Mouse (Mus musculus) liver, embryonic 14.5 days (tissue): ENCODE measurements at regions not wholly inside any gene's neighbourhood (a gene's known extent, or its start where the extent isn't known, plus 50 kb on each side); places are given as distances from the start of the nearest gene placed in this dataset.

Source experiments
- ATAC-seq: fragments of 200-750 bp; cut with Nextera tagmentation; 2 replicates; pipeline ENCODE4 v1.8.0; 2017; ENCODE audit warnings: moderate number of reproducible peaks, mild to moderate bottlenecking, moderate library complexity; ENCODE audit not compliant: insufficient read depth
- DNase-seq, 3 experiments: peaks; one replicate each; pipeline ENCODE4 v3.0.0-alpha.2; 2012 to 2013; ENCODE audit warnings: low read depth in 3 of 3, low spot score in 3 of 3
- H3K27ac ChIP-seq: fragments of 300-500 bp; sonication (generic); 2 replicates; pipeline ENCODE4 v1.5.1; 2014; ENCODE audit warnings: moderate library complexity, mild to moderate bottlenecking, control low read depth, inconsistent platforms
- H3K27me3 ChIP-seq: fragments of 300-500 bp; sonication (generic); 2 replicates; pipeline ENCODE4 v1.6.1; 2014; ENCODE audit warnings: mild to moderate bottlenecking, low read length, moderate library complexity; ENCODE audit not compliant: control insufficient read depth, insufficient read depth
- H3K36me3 ChIP-seq: fragments of 300-500 bp; sonication (generic); replicated peaks from 2 replicates; pipeline ENCODE4 v1.6.1; 2014; ENCODE audit warnings: low read depth; ENCODE audit not compliant: control insufficient read depth, insufficient read depth
- H3K4me1 ChIP-seq, 2 experiments: fragments of 200-500 bp in 1 of 2; fragments of 300-500 bp in 1 of 2; sonication (generic) in 1 of 2; replicated peaks; 2 replicates each; pipeline ENCODE4 v1.6.1; 2012 to 2014; ENCODE audit warnings: antibody characterized with exemption in 1 of 2, inconsistent platforms in 1 of 2, low read length in 1 of 2; ENCODE audit not compliant: control insufficient read depth in 2 of 2, insufficient read depth in 2 of 2
- H3K4me2 ChIP-seq: fragments of 300-500 bp; sonication (generic); 2 replicates; pipeline ENCODE4 v1.6.1; 2014; ENCODE audit warnings: low read depth, mild to moderate bottlenecking, control low read depth, moderate library complexity
- H3K4me3 ChIP-seq, 2 experiments: fragments of 200-500 bp in 1 of 2; fragments of 300-500 bp in 1 of 2; sonication (generic) in 1 of 2; 2 replicates each; pipeline ENCODE4 v1.5.1; 2012 to 2014; ENCODE audit warnings: low read depth in 2 of 2, low read length in 2 of 2, mild to moderate bottlenecking in 2 of 2, control low read depth in 1 of 2, inconsistent platforms in 1 of 2, moderate library complexity in 1 of 2; ENCODE audit not compliant: insufficient read depth in 1 of 2
- H3K9ac ChIP-seq: fragments of 300-500 bp; sonication (generic); replicated peaks from 2 replicates; pipeline ENCODE4 v1.6.1; 2014; ENCODE audit warnings: mild to moderate bottlenecking, control low read depth, moderate library complexity
- H3K9me3 ChIP-seq: fragments of 300-500 bp; sonication (generic); 2 replicates; pipeline ENCODE4 v1.6.1; 2016; ENCODE audit warnings: low read length, mixed read lengths; ENCODE audit not compliant: control insufficient read depth
- CTCF ChIP-seq: IDR thresholded peaks from 2 replicates; pipeline ENCODE4 v1.5.1; 2016; ENCODE audit warnings: antibody characterized with exemption, low read depth, control low read depth
- EP300 ChIP-seq: IDR thresholded peaks from 2 replicates; pipeline ENCODE4 v1.6.1; 2016; ENCODE audit warnings: antibody characterized with exemption, low read depth
- WGBS: fragments of 180-500 bp; shearing (Covaris S2); extraction: QIAGEN DNeasy Blood & Tissue Kit; methylation state at CpG from one replicate; pipeline ENCODE4 v1.1.7; 2014; ENCODE audit not compliant: insufficient replicate concordance; 5-methylcytosine and 5-hydroxymethylcytosine counted together

- TF ChIP-seq EP300 (no peak), CTCF (no peak)
- Histone ChIP-seq H3K4me3 (no peak overlapping the region), H3K4me1 (no peaks in the 10 kb centered on the region), H3K27ac (no peak overlapping the region), H3K27me3 (no peaks in the 10 kb centered on the region), H3K9me3 (no peaks in the 10 kb centered on the region), H3K9ac (no peak overlapping the region), H3K4me2 (no peak overlapping the region), H3K36me3 (no peaks in the 10 kb centered on the region)
- ATAC-seq, result no peak
- WGBS, result 49% methylated on average over 4 of the region's 4 CpGs
- no peak for DNase-seq
These were observed 120.1 kb downstream of the Lca5 start for GRCm38 (mm10) chr9:83320834-83321233.

GRCm38 (mm10) chr9:83316818-83317162 lies 124.1 kb downstream of the Lca5 start:
- WGBS, result 65% methylated on average over 2 of the region's 2 CpGs
- H3K27me3 ChIP-seq, result no peaks in the 10 kb centered on the region
- no peaks in the 10 kb centered on the region for H3K36me3 ChIP-seq
- TF ChIP-seq EP300 (no peak), CTCF (no peak)
- H3K27ac ChIP-seq, result no peak overlapping the region
- ATAC-seq (no peak), DNase-seq (no peak)
- H3K9me3 ChIP-seq, result no peaks in the 10 kb centered on the region
- H3K9ac ChIP-seq, result no peak overlapping the region
- no peak overlapping the region for H3K4me2 ChIP-seq
- H3K4me1 ChIP-seq, result no peaks in the 10 kb centered on the region
- H3K4me3 ChIP-seq, result no peak overlapping the region

- DNase-seq, result no peak
- no peak for ATAC-seq
These were observed 124.7 kb downstream of the Lca5 start for GRCm38 (mm10) chr9:83315941-83316817.

GRCm38 (mm10) chr9:83308771-83309170 lies 132.2 kb downstream of the Lca5 start:
- H3K36me3 ChIP-seq, result no peaks in the 10 kb centered on the region
- H3K9me3 ChIP-seq, result no peaks in the 10 kb centered on the region
- H3K27ac ChIP-seq, result no peak overlapping the region
- ATAC-seq (no peak), DNase-seq (no peak)
- no peak overlapping the region for H3K4me3 ChIP-seq
- no peak overlapping the region for H3K4me2 ChIP-seq
- H3K27me3 ChIP-seq, result no peaks in the 10 kb centered on the region
- 32% methylated on average over 4 of the region's 4 CpGs for WGBS
- TF ChIP-seq EP300 (no peak), CTCF (no peak)
- no peaks in the 10 kb centered on the region for H3K4me1 ChIP-seq
- no peak overlapping the region for H3K9ac ChIP-seq

More at GRCm38 (mm10) chr9:83315941-83316817, 124.7 kb downstream of the Lca5 start:
- H3K9me3 ChIP-seq, result no peaks in the 10 kb centered on the region
- no peak overlapping the region for H3K9ac ChIP-seq
- no peaks in the 10 kb centered on the region for H3K4me1 ChIP-seq
- TF ChIP-seq CTCF, result no peak
- TF ChIP-seq EP300, result no peak
- H3K36me3 ChIP-seq, result no peaks in the 10 kb centered on the region
- H3K4me2 ChIP-seq, result no peak overlapping the region
- 62% methylated on average over 10 of the region's 10 CpGs for WGBS
- no peak overlapping the region for H3K27ac ChIP-seq
- no peak overlapping the region for H3K4me3 ChIP-seq
- no peaks in the 10 kb centered on the region for H3K27me3 ChIP-seq

DNA sequence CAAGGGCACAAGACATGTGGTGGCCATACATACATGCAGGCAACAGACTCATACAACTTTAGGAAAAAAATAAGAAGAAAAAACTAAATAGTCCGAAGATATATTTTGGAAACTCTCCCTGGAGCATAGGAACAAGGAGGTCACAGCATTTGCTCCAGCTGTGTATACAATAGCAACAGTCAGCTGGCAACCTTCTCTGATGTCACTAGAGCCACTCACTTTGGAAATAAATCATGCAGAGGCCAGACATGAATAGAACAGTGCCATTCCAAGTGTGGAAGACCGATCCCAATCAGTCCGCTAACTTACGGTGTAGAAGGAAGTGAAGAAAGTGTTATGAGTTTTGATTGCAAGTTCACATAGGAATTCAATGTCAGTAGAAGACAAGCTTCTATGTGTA lies 132.8 kb downstream of the Lca5 start:
- no peaks in the 10 kb centered on the region for H3K27me3 ChIP-seq
- DNase-seq (no peak), ATAC-seq (no peak)
- H3K4me1 ChIP-seq, result no peaks in the 10 kb centered on the region
- H3K9ac ChIP-seq, result no peak overlapping the region
- no peaks in the 10 kb centered on the region for H3K36me3 ChIP-seq
- H3K9me3 ChIP-seq, result no peaks in the 10 kb centered on the region
- no peak overlapping the region for H3K27ac ChIP-seq
- TF ChIP-seq CTCF (no peak), EP300 (no peak)
- no peak overlapping the region for H3K4me3 ChIP-seq
- H3K4me2 ChIP-seq, result no peak overlapping the region
- 76% methylated on average over 4 of the region's 4 CpGs for WGBS
